Mouse (Mus musculus): ENCODE data around the gene Otop3. TPM values are rescaled to one million over a fixed set of nuclear protein-coding genes. Genes with fewer than 3 reads are reported as not detected.

Gene Otop3
- total and polyA plus RNA-seq, 2 experiments, result not detected

DNA sequence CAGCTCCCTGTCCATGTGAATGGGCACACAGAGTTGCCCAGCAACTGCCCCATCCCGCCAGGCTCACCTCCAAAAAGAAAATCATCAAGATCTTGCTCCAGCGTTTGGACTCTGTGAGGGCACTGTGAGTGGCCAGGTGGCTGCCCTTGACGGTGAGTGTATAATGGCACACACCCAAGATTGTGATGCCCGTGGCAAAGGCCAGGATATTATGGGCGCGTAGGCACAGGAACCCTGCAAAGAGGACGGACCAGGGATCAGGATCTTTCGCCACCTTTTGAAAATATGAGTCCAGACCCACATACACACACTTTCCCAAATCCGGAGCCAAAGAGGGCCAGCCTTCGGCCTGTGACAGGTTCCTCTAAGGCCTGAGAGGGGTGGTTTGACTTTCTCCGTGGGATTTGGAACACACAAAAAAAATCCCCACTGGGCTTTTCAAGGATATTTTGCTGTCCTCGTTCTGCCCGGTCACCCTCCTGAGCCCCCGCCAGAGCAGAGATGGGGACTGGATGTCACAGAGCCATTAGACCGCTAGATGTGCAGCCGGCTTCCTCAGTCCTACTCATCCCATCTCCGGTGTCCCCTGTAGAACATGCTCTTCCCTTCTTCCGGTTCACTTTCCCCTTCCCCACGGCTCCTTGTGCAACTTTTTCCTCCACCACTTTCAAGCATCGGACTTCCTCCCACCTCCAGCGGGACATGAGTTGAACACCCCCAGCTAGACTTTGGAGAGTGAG, 37.9 kb upstream of the Otop3 start:
- Histone ChIP-seq H3K9ac (ENCODE audit: low read depth, low read length) (peak overlapping the region; percentile 93), H3K27me3 (ENCODE audit: control insufficient read depth, insufficient read depth, low read length) (no peaks in the 10 kb centered on the region), H3K79me2 (ENCODE audit: control insufficient read depth, insufficient read depth, low read length) (peaks cover 10% of the 10 kb centered on the region; the same call in 1 of the 2 replicates), H3K36me3 (ENCODE audit: control insufficient read depth, insufficient read depth, low read length) (peaks cover 7% of the 10 kb centered on the region; the same call in 1 of the 2 replicates), H3K27ac (replicated peaks; ENCODE audit: insufficient read depth, low read depth, low read length) (peak overlapping the region; percentile 88), H3K4me3 (ENCODE audit: insufficient read depth, low read depth, low read length) (peak overlapping the region; percentile 86), H3K4me1 (ENCODE audit: control insufficient read depth, insufficient read depth, low read length) (peaks cover 20% of the 10 kb centered on the region)
- peak; percentile 95 for DNase-seq (ENCODE audit: extremely low read depth, low read depth, low spot score)
- WGBS, result 14% methylated on average over 21 of the region's 21 CpGs
- TF ChIP-seq POLR2A (IDR thresholded peaks at IDR 0.05; ENCODE audit: extremely low read depth, insufficient read depth, low read length), result peak; percentile 30; the same call in 1 of the 2 replicates
- no peak for TF ChIP-seq CTCF (IDR thresholded peaks at IDR 0.05; ENCODE audit: low read depth, low read length)

GRCm38 (mm10) chr11:115297214-115297826, 37.2 kb upstream of the Otop3 start, which contains the start of gene Fads6:
Gene Fads6 (minus strand): TSS chr11:115297663.
- H3K4me3 ChIP-seq (ENCODE audit: insufficient read depth, low read depth, low read length), result peak within 1 kb of the TSS; percentile 86
- WGBS, result under 1% methylated on average over 44 of the region's 44 CpGs
- peak; percentile 89 for DNase-seq (ENCODE audit: extremely low read depth, low read depth, low spot score)
- H3K79me2 ChIP-seq (ENCODE audit: control insufficient read depth, insufficient read depth, low read length), result peaks cover 8% of the 10 kb centered on the region; the same call in 1 of the 2 replicates
- peaks cover 7% of the 10 kb centered on the region; the same call in 1 of the 2 replicates for H3K36me3 ChIP-seq (ENCODE audit: control insufficient read depth, insufficient read depth, low read length)
- H3K9ac ChIP-seq (ENCODE audit: low read depth, low read length), result peak within 1 kb of the TSS; percentile 93
- TF ChIP-seq POLR2A (IDR thresholded peaks at IDR 0.05; ENCODE audit: extremely low read depth, insufficient read depth, low read length), result peak; percentile 93
- TF ChIP-seq CTCF (IDR thresholded peaks at IDR 0.05; ENCODE audit: low read depth, low read length), result peak; percentile 51
- peaks cover 14% of the 10 kb centered on the region; the same call in 1 of the 2 replicates for H3K4me1 ChIP-seq (ENCODE audit: control insufficient read depth, insufficient read depth, low read length)
- no peaks in the 10 kb centered on the region for H3K27me3 ChIP-seq (ENCODE audit: control insufficient read depth, insufficient read depth, low read length)
- H3K27ac ChIP-seq (replicated peaks; ENCODE audit: insufficient read depth, low read depth, low read length), result peak within 1 kb of the TSS; percentile 88

GRCm38 (mm10) chr11:115298160-115298559, 36.4 kb upstream of the Otop3 start:
- H3K27ac ChIP-seq (replicated peaks; ENCODE audit: insufficient read depth, low read depth, low read length), result peak overlapping the region; percentile 30
- no peak for DNase-seq (ENCODE audit: extremely low read depth, low read depth, low spot score)
- no peak overlapping the region for H3K4me3 ChIP-seq (ENCODE audit: insufficient read depth, low read depth, low read length)
- H3K79me2 ChIP-seq (ENCODE audit: control insufficient read depth, insufficient read depth, low read length), result peaks cover 8% of the 10 kb centered on the region; the same call in 1 of the 2 replicates
- no peaks in the 10 kb centered on the region for H3K27me3 ChIP-seq (ENCODE audit: control insufficient read depth, insufficient read depth, low read length)
- WGBS, result 80% methylated on average over 8 of the region's 8 CpGs
- H3K36me3 ChIP-seq (ENCODE audit: control insufficient read depth, insufficient read depth, low read length), result peaks cover 7% of the 10 kb centered on the region; the same call in 1 of the 2 replicates
- no peak for TF ChIP-seq POLR2A (IDR thresholded peaks at IDR 0.05; ENCODE audit: extremely low read depth, insufficient read depth, low read length)
- TF ChIP-seq CTCF (IDR thresholded peaks at IDR 0.05; ENCODE audit: low read depth, low read length), result no peak
- H3K9ac ChIP-seq (ENCODE audit: low read depth, low read length), result no peak overlapping the region
- 0 out of 2 replicates have a peak, but pooled peaks cover 13% of the 10 kb centered on the region for H3K4me1 ChIP-seq (ENCODE audit: control insufficient read depth, insufficient read depth, low read length)

DNA sequence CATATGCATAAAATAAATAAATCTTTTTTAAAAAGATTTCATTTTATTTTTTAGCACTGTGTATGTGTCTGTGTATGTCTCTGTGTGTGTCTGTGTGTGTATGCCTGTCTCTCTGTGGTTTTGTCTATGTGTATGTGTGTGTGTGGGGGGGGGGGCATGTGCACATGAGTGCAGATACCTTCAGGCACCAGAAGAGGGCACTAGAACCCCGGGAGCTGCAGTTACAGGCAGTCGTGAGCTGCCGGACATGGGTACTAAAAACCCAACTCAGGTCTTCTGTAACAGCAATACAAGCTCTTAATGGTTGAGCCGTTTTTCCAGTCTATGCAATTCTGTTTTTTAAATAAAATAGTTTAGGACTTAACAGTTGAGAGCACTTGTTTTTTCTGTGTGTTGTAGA, 33.8 kb upstream of the Otop3 start:
- Histone ChIP-seq H3K79me2 (ENCODE audit: control insufficient read depth, insufficient read depth, low read length) (peaks cover 2% of the 10 kb centered on the region; the same call in 1 of the 2 replicates), H3K27me3 (ENCODE audit: control insufficient read depth, insufficient read depth, low read length) (no peaks in the 10 kb centered on the region), H3K4me1 (ENCODE audit: control insufficient read depth, insufficient read depth, low read length) (0 out of 2 replicates have a peak, but pooled peaks cover 4% of the 10 kb centered on the region), H3K27ac (replicated peaks; ENCODE audit: insufficient read depth, low read depth, low read length) (no peak overlapping the region), H3K36me3 (ENCODE audit: control insufficient read depth, insufficient read depth, low read length) (no peaks in the 10 kb centered on the region), H3K9ac (ENCODE audit: low read depth, low read length) (no peak overlapping the region), H3K4me3 (ENCODE audit: insufficient read depth, low read depth, low read length) (no peak overlapping the region)
- 85% methylated on average over 4 of the region's 4 CpGs for WGBS
- DNase-seq (ENCODE audit: extremely low read depth, low read depth, low spot score), result no peak
- 0 out of 2 replicates have a peak, but pooled peaks have one; percentile 3 for TF ChIP-seq CTCF (IDR thresholded peaks at IDR 0.05; ENCODE audit: low read depth, low read length)
- TF ChIP-seq POLR2A (IDR thresholded peaks at IDR 0.05; ENCODE audit: extremely low read depth, insufficient read depth, low read length), result no peak

- TF ChIP-seq POLR2A (IDR thresholded peaks at IDR 0.05; ENCODE audit: extremely low read depth, insufficient read depth, low read length) (no peak), CTCF (IDR thresholded peaks at IDR 0.05; ENCODE audit: low read depth, low read length) (no peak)
These were observed 33.2 kb upstream of the Otop3 start for GRCm38 (mm10) chr11:115301351-115301750.

More at GRCm38 (mm10) chr11:115301351-115301750, 33.2 kb upstream of the Otop3 start:
- H3K4me3 ChIP-seq (ENCODE audit: insufficient read depth, low read depth, low read length), result no peak overlapping the region
- H3K36me3 ChIP-seq (ENCODE audit: control insufficient read depth, insufficient read depth, low read length), result no peaks in the 10 kb centered on the region
- no peak overlapping the region for H3K27ac ChIP-seq (replicated peaks; ENCODE audit: insufficient read depth, low read depth, low read length)
- no peak overlapping the region for H3K9ac ChIP-seq (ENCODE audit: low read depth, low read length)
- H3K27me3 ChIP-seq (ENCODE audit: control insufficient read depth, insufficient read depth, low read length), result no peaks in the 10 kb centered on the region
- no peaks in the 10 kb centered on the region for H3K79me2 ChIP-seq (ENCODE audit: control insufficient read depth, insufficient read depth, low read length)
- 0 out of 2 replicates have a peak, but pooled peaks cover 2% of the 10 kb centered on the region for H3K4me1 ChIP-seq (ENCODE audit: control insufficient read depth, insufficient read depth, low read length)
- DNase-seq (ENCODE audit: extremely low read depth, low read depth, low spot score), result no peak
- 93% methylated on average over 2 of the region's 2 CpGs for WGBS
